Mouse (Mus musculus) hindbrain, embryonic 14.5 days (tissue): ENCODE results near the gene Smpd4. TPM values are rescaled to one million over a fixed set of nuclear protein-coding genes. Genes with fewer than 3 reads are reported as not detected.

ENCODE experiments used
- ATAC-seq: fragments of 200-750 bp; cut with Nextera tagmentation; 2 replicates; pipeline ENCODE4 v1.8.0; 2017; ENCODE audit warnings: moderate number of reproducible peaks, mild to moderate bottlenecking, moderate TSS enrichment, moderate library complexity; ENCODE audit not compliant: low FRiP score
- DNase-seq: peaks from one replicate; pipeline ENCODE4 v3.0.0-alpha.2; 2015; ENCODE audit warnings: low spot score
- H3K27ac ChIP-seq: fragments of 300-500 bp; sonication (generic); 2 replicates; pipeline ENCODE4 v1.5.1; 2014; ENCODE audit warnings: mild to moderate bottlenecking, moderate library complexity
- H3K27me3 ChIP-seq: fragments of 300-500 bp; sonication (generic); 2 replicates; pipeline ENCODE4 v1.6.1; 2014; ENCODE audit warnings: mild to moderate bottlenecking, low read length, mixed read lengths; ENCODE audit not compliant: control insufficient read depth, insufficient read depth
- H3K36me3 ChIP-seq: fragments of 300-500 bp; sonication (generic); replicated peaks from 2 replicates; pipeline ENCODE4 v1.6.1; 2014; ENCODE audit not compliant: control insufficient read depth, insufficient read depth
- H3K4me1 ChIP-seq: fragments of 300-500 bp; sonication (generic); replicated peaks from 2 replicates; pipeline ENCODE4 v1.6.1; 2014; ENCODE audit warnings: antibody characterized with exemption, low read length, mixed read lengths; ENCODE audit not compliant: control insufficient read depth, insufficient read depth
- H3K4me2 ChIP-seq: fragments of 300-500 bp; sonication (generic); replicated peaks from 2 replicates; pipeline ENCODE4 v1.6.1; 2014; ENCODE audit warnings: mild to moderate bottlenecking, moderate library complexity
- H3K4me3 ChIP-seq: fragments of 300-500 bp; sonication (generic); replicated peaks from 2 replicates; pipeline ENCODE4 v1.5.1; 2014; ENCODE audit warnings: mild to moderate bottlenecking, low read length
- H3K9ac ChIP-seq: fragments of 300-500 bp; sonication (generic); 2 replicates; pipeline ENCODE4 v1.6.1; 2014
- H3K9me3 ChIP-seq: fragments of 300-500 bp; sonication (generic); 2 replicates; pipeline ENCODE4 v1.6.1; 2016; ENCODE audit warnings: low read length; ENCODE audit not compliant: control insufficient read depth
- WGBS: fragments of 180-500 bp; shearing (Covaris S2); extraction: QIAGEN DNeasy Blood & Tissue Kit; methylation state at CpG from one replicate; pipeline ENCODE4 v1.1.7; 2014; 5-methylcytosine and 5-hydroxymethylcytosine counted together
- polyA plus RNA-seq: library from polyadenylated mRNA; unstranded; fragments of >200 nt; fragmentation: Nextera tagmentation; extraction: Ambion mirVana; gene quantifications from 2 replicates; pipeline ENCODE4 v1.2.1, GENCODE M21; 2014

Gene Smpd4
- polyA plus RNA-seq, 1 experiment from 2014 or later, result 22.3 TPM

- H3K27me3 ChIP-seq, result no peaks in the 10 kb centered on the region
- no peak for ATAC-seq
- H3K9ac ChIP-seq, result no peak overlapping the region
- peaks cover 85% of the 10 kb centered on the region for H3K36me3 ChIP-seq
- H3K9me3 ChIP-seq, result no peaks in the 10 kb centered on the region
- DNase-seq, result no peak
- no peak overlapping the region for H3K4me2 ChIP-seq
- 92% methylated on average over 4 of the region's 4 CpGs for WGBS
- no peaks in the 10 kb centered on the region for H3K4me1 ChIP-seq
- no peak overlapping the region for H3K4me3 ChIP-seq
- H3K27ac ChIP-seq, result no peak overlapping the region
Measured at GRCm38 (mm10) chr16:17654188-17654795, 35.1 kb downstream of the Smpd4 start.

DNA sequence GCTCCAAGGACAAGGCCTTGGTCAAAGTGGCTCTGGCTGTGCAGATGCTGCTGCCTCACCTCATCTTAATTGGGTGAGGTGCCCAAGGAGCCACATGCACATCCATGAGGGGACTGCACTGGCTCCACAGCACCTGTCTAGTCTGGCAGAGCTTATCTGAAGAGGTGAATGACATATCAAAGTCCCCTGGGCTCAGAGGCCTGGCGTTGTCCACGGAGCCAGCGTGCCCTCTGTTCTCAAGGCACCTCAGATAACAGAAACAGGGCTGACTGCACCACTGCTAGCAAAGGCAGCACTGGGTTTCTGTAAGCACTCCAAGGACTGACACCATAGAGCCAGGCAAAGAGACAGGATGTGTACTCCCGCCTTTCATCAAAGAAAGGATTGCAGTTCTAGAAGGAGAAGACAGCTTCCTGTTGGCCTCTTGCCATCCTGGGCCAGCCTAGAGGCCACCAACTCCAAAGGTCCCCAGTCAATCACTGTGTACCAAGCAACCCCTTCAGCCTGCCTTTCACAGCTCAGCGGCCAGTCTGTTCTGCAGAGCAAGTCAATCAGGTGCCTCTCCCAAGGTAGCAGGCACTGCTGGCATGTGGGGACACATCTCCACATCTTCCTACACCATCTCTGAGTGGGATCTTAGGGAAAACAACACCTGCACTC, 37.2 kb downstream of the Smpd4 start:
- Histone ChIP-seq H3K4me2 (no peak overlapping the region), H3K9ac (no peak overlapping the region), H3K27me3 (no peaks in the 10 kb centered on the region), H3K27ac (no peak overlapping the region), H3K9me3 (no peaks in the 10 kb centered on the region), H3K36me3 (peaks cover 79% of the 10 kb centered on the region), H3K4me3 (no peak overlapping the region), H3K4me1 (no peaks in the 10 kb centered on the region)
- DNase-seq, result no peak
- 90% methylated on average over 5 of the region's 5 CpGs for WGBS
- ATAC-seq, result no peak

DNA sequence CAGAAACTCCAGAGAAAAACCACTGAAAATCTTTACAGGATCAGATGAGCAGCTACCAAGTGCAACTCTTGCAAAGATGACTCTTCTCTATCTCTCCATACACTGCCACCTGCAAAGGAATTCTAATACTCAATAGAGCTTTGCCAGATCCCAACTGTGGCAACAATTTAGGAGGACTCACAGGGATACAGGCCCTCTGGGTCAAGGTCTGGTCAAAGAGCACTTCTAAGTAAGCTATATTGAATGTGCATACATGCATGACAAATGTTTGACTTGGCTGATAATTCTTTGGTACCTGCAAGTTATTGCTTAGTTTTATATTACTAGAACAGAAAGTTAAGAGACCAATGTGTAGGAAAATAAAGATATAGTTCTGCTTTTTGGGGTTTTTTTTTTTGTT, 46.4 kb downstream of the Smpd4 start:
- no peak overlapping the region for H3K9ac ChIP-seq
- no peak overlapping the region for H3K27ac ChIP-seq
- H3K36me3 ChIP-seq, result peaks cover 71% of the 10 kb centered on the region
- no peak for ATAC-seq
- no peaks in the 10 kb centered on the region for H3K27me3 ChIP-seq
- no peak overlapping the region for H3K4me2 ChIP-seq
- H3K4me3 ChIP-seq, result no peak overlapping the region
- no peaks in the 10 kb centered on the region for H3K4me1 ChIP-seq
- DNase-seq, result no peak
- no peaks in the 10 kb centered on the region for H3K9me3 ChIP-seq

- Histone ChIP-seq H3K36me3 (peaks cover 75% of the 10 kb centered on the region), H3K9me3 (no peaks in the 10 kb centered on the region), H3K9ac (no peak overlapping the region), H3K4me1 (no peaks in the 10 kb centered on the region), H3K4me3 (no peak overlapping the region), H3K27ac (no peak overlapping the region), H3K27me3 (no peaks in the 10 kb centered on the region), H3K4me2 (no peak overlapping the region)
- DNase-seq (no peak), ATAC-seq (no peak)
Measured at GRCm38 (mm10) chr16:17669886-17670285, 50.7 kb downstream of the Smpd4 start.

Other genes with a start within 250 kb of the Smpd4 start
- gene Snap29, start 213.4 kb upstream of the Smpd4 start, polyA plus RNA-seq, result 10.3 and 10.8 TPM in 2 replicates
- gene Pi4ka, start 213.0 kb upstream of the Smpd4 start, polyA plus RNA-seq, result 70.9 and 74.0 TPM in 2 replicates
- gene Crkl, start 167.4 kb upstream of the Smpd4 start, polyA plus RNA-seq, result 65.0 and 78.5 TPM in 2 replicates
- 5.9 and 6.4 TPM in 2 replicates for gene Aifm3, start 129.7 kb upstream of the Smpd4 start, polyA plus RNA-seq
- gene Lztr1, start 110.7 kb upstream of the Smpd4 start, polyA plus RNA-seq, result 112 and 117 TPM in 2 replicates
- 52.0 and 58.9 TPM in 2 replicates for gene Thap7, start 88.2 kb upstream of the Smpd4 start, polyA plus RNA-seq
- 0.74 and 0.92 TPM in 2 replicates for gene Lrrc74b, start 58.1 kb upstream of the Smpd4 start, polyA plus RNA-seq
- gene P2rx6, start 57.5 kb upstream of the Smpd4 start, polyA plus RNA-seq, result 2.5 and 2.8 TPM in 2 replicates
- gene Slc7a4, start 36.1 kb upstream of the Smpd4 start, polyA plus RNA-seq, result 41.2 and 42.0 TPM in 2 replicates
- 7.8 and 11.7 TPM in 2 replicates for gene Ccdc74a, start 27.1 kb downstream of the Smpd4 start, polyA plus RNA-seq
- gene Med15, start 113.5 kb downstream of the Smpd4 start, polyA plus RNA-seq, result 38.2 and 42.0 TPM in 2 replicates
- gene Klhl22, start 140.3 kb downstream of the Smpd4 start, polyA plus RNA-seq, result 82.1 and 96.0 TPM in 2 replicates
- gene Scarf2, start 177.9 kb downstream of the Smpd4 start, polyA plus RNA-seq, result 2.9 and 3.4 TPM in 2 replicates
- 6.0 and 6.1 TPM in 2 replicates for gene B830017H08Rik, start 213.8 kb downstream of the Smpd4 start, polyA plus RNA-seq
- gene Car15, start 219.0 kb downstream of the Smpd4 start, polyA plus RNA-seq, result 2.5 and 3.4 TPM in 2 replicates